Mouse (Mus musculus): ENCODE measurements around the gene Plekhg4. TPM values are rescaled to one million over a fixed set of nuclear protein-coding genes. Genes with fewer than 3 reads are reported as not detected.

Gene Plekhg4
- polyA plus RNA-seq, 1 experiment from 2014 or later, result 0.74 TPM

- H3K4me2 ChIP-seq (replicated peaks), result no peak overlapping the region
- H3K27ac ChIP-seq, result no peak overlapping the region
- no peaks in the 10 kb centered on the region for H3K36me3 ChIP-seq
- 90% methylated on average over 6 of the region's 6 CpGs for WGBS
- H3K27me3 ChIP-seq, result peaks cover 22% of the 10 kb centered on the region
- no peak overlapping the region for H3K4me3 ChIP-seq
- no peak overlapping the region for H3K9ac ChIP-seq
- H3K9me3 ChIP-seq, result no peaks in the 10 kb centered on the region
- no peak for ATAC-seq (ENCODE audit: insufficient number of reproducible peaks, insufficient read depth, low FRiP score, low TSS enrichment)
- peaks cover 6% of the 10 kb centered on the region; the same call in 1 of the 2 replicates for H3K4me1 ChIP-seq
Observed at GRCm38 (mm10) chr8:105409947-105410346, 36.9 kb downstream of the Plekhg4 start.

GRCm38 (mm10) chr8:105413391-105413790 lies 40.3 kb downstream of the Plekhg4 start, which contains the start of the genes Kctd19 and Lrrc36:
Gene Kctd19, minus strand, starts transcription at chr8:105413502.
Gene Lrrc36, plus strand, starts transcription at chr8:105413571.
- Histone ChIP-seq H3K27me3 (peaks cover 27% of the 10 kb centered on the region), H3K9ac (no peak within 1 kb of the TSS), H3K9me3 (no peaks in the 10 kb centered on the region), H3K4me3 (peak within 1 kb of the TSS; percentile 29), H3K27ac (no peak within 1 kb of the TSS), H3K4me1 (peaks cover 6% of the 10 kb centered on the region; the same call in 1 of the 2 replicates), H3K36me3 (no peaks in the 10 kb centered on the region), H3K4me2 (replicated peaks) (peak within 1 kb of the TSS; percentile 55)
- 0 out of 2 replicates have a peak, but pooled peaks have one; percentile 83 for ATAC-seq (ENCODE audit: insufficient number of reproducible peaks, insufficient read depth, low FRiP score, low TSS enrichment)
- WGBS, result 3% methylated on average over 34 of the region's 34 CpGs

- H3K27me3 ChIP-seq, result peaks cover 10% of the 10 kb centered on the region
- no peak overlapping the region for H3K9ac ChIP-seq
- no peak overlapping the region for H3K4me3 ChIP-seq
- 76% methylated on average over 2 of the region's 2 CpGs for WGBS
- H3K27ac ChIP-seq, result no peak overlapping the region
- no peak overlapping the region for H3K4me2 ChIP-seq (replicated peaks)
- H3K36me3 ChIP-seq, result no peaks in the 10 kb centered on the region
- ATAC-seq (ENCODE audit: insufficient number of reproducible peaks, insufficient read depth, low FRiP score, low TSS enrichment), result no peak
- no peaks in the 10 kb centered on the region for H3K4me1 ChIP-seq
- no peaks in the 10 kb centered on the region for H3K9me3 ChIP-seq
Observed at GRCm38 (mm10) chr8:105418992-105419391, 45.9 kb downstream of the Plekhg4 start.

- Histone ChIP-seq H3K27me3 (peaks cover 5% of the 10 kb centered on the region; the same call in 1 of the 2 replicates), H3K4me3 (no peak overlapping the region), H3K9ac (no peak overlapping the region), H3K27ac (no peak overlapping the region), H3K4me1 (no peaks in the 10 kb centered on the region), H3K9me3 (no peaks in the 10 kb centered on the region), H3K36me3 (no peaks in the 10 kb centered on the region), H3K4me2 (replicated peaks) (no peak overlapping the region)
- ATAC-seq (ENCODE audit: insufficient number of reproducible peaks, insufficient read depth, low FRiP score, low TSS enrichment), result no peak
- 89% methylated on average over 4 of the region's 4 CpGs for WGBS
Observed at GRCm38 (mm10) chr8:105419800-105420199, 46.7 kb downstream of the Plekhg4 start.

- Histone ChIP-seq H3K9ac (no peak overlapping the region), H3K9me3 (no peaks in the 10 kb centered on the region), H3K4me3 (no peak overlapping the region), H3K27ac (no peak overlapping the region), H3K27me3 (no peaks in the 10 kb centered on the region), H3K36me3 (no peaks in the 10 kb centered on the region), H3K4me1 (no peaks in the 10 kb centered on the region), H3K4me2 (replicated peaks) (no peak overlapping the region)
- ATAC-seq (ENCODE audit: insufficient number of reproducible peaks, insufficient read depth, low FRiP score, low TSS enrichment), result no peak
- WGBS, result 62% methylated on average over 1 of the region's 1 CpGs
Observed at GRCm38 (mm10) chr8:105422006-105422405, 48.9 kb downstream of the Plekhg4 start.

- Histone ChIP-seq H3K4me3 (no peak overlapping the region), H3K4me2 (replicated peaks) (no peak overlapping the region), H3K36me3 (no peaks in the 10 kb centered on the region), H3K27me3 (no peaks in the 10 kb centered on the region), H3K4me1 (no peaks in the 10 kb centered on the region), H3K9me3 (no peaks in the 10 kb centered on the region), H3K27ac (no peak overlapping the region), H3K9ac (no peak overlapping the region)
- whole genome bisulfite sequencing, result 82% methylated on average over 6 of the region's 6 CpGs
- ATAC-seq (ENCODE audit: insufficient number of reproducible peaks, insufficient read depth, low FRiP score, low TSS enrichment), result no peak
Observed at GRCm38 (mm10) chr8:105426878-105427277, 53.8 kb downstream of the Plekhg4 start.

- Histone ChIP-seq H3K4me3 (no peak overlapping the region), H3K27me3 (no peaks in the 10 kb centered on the region), H3K4me1 (peaks cover 6% of the 10 kb centered on the region; the same call in 1 of the 2 replicates), H3K9ac (no peak overlapping the region), H3K9me3 (no peaks in the 10 kb centered on the region), H3K27ac (no peak overlapping the region), H3K4me2 (replicated peaks) (no peak overlapping the region), H3K36me3 (no peaks in the 10 kb centered on the region)
- WGBS, result 49% methylated on average over 7 of the region's 7 CpGs
- no peak for ATAC-seq (ENCODE audit: insufficient number of reproducible peaks, insufficient read depth, low FRiP score, low TSS enrichment)
Observed at GRCm38 (mm10) chr8:105431743-105432515, 58.9 kb downstream of the Plekhg4 start.

Other genes with a start within 250 kb of the Plekhg4 start
- gene Ces4a, start 241.5 kb upstream of the Plekhg4 start, polyA plus RNA-seq (2016; fragmentation: Nextera tagmentation; extraction: Ambion mirVana), result not detected in 2 replicates
- gene Cbfb, start 202.6 kb upstream of the Plekhg4 start, polyA plus RNA-seq (2016; fragmentation: Nextera tagmentation; extraction: Ambion mirVana), result 120 and 124 TPM in 2 replicates
- gene D230025D16Rik, start 148.1 kb upstream of the Plekhg4 start, polyA plus RNA-seq (2016; fragmentation: Nextera tagmentation; extraction: Ambion mirVana), result 26.3 and 26.7 TPM in 2 replicates
- 7.1 and 9.1 TPM in 2 replicates for gene B3gnt9, start 118.1 kb upstream of the Plekhg4 start, polyA plus RNA-seq (2016; fragmentation: Nextera tagmentation; extraction: Ambion mirVana)
- 17.4 and 18.7 TPM in 2 replicates for gene Tradd, start 108.7 kb upstream of the Plekhg4 start, polyA plus RNA-seq (2016; fragmentation: Nextera tagmentation; extraction: Ambion mirVana)
- gene Fbxl8, start 108.6 kb upstream of the Plekhg4 start, polyA plus RNA-seq (2016; fragmentation: Nextera tagmentation; extraction: Ambion mirVana), result 1.2 and 1.4 TPM in 2 replicates
- 0.36 TPM in 1 of 2 replicates, not detected in the other for gene Hsf4, start 103.5 kb upstream of the Plekhg4 start, polyA plus RNA-seq (2016; fragmentation: Nextera tagmentation; extraction: Ambion mirVana)
- gene Nol3, start 97.1 kb upstream of the Plekhg4 start, polyA plus RNA-seq (2016; fragmentation: Nextera tagmentation; extraction: Ambion mirVana), result 2.1 and 2.4 TPM in 2 replicates
- 24.2 and 24.5 TPM in 2 replicates for gene 4931428F04Rik, start 83.4 kb upstream of the Plekhg4 start, polyA plus RNA-seq (2016; fragmentation: Nextera tagmentation; extraction: Ambion mirVana)
- gene Exoc3l, start 77.2 kb upstream of the Plekhg4 start, polyA plus RNA-seq (2016; fragmentation: Nextera tagmentation; extraction: Ambion mirVana), result 12.8 and 15.2 TPM in 2 replicates
- gene E2f4, start 75.6 kb upstream of the Plekhg4 start, polyA plus RNA-seq (2016; fragmentation: Nextera tagmentation; extraction: Ambion mirVana), result 81.1 and 82.3 TPM in 2 replicates
- 3.4 and 4.2 TPM in 2 replicates for gene Elmo3, start 67.7 kb upstream of the Plekhg4 start, polyA plus RNA-seq (2016; fragmentation: Nextera tagmentation; extraction: Ambion mirVana)
- gene Lrrc29, start 47.0 kb upstream of the Plekhg4 start, polyA plus RNA-seq (2016; fragmentation: Nextera tagmentation; extraction: Ambion mirVana), result 1.6 and 1.8 TPM in 2 replicates
- gene Tmem208, start 46.9 kb upstream of the Plekhg4 start, polyA plus RNA-seq (2016; fragmentation: Nextera tagmentation; extraction: Ambion mirVana), result 103 and 106 TPM in 2 replicates
- gene Fhod1, start 25.3 kb upstream of the Plekhg4 start, polyA plus RNA-seq (2016; fragmentation: Nextera tagmentation; extraction: Ambion mirVana), result 2.3 TPM in 2 replicates
- gene Slc9a5, start 24.4 kb upstream of the Plekhg4 start, polyA plus RNA-seq (2016; fragmentation: Nextera tagmentation; extraction: Ambion mirVana), result 5.9 and 7.4 TPM in 2 replicates
- not detected in 2 replicates for gene Kctd19, start 40.2 kb downstream of the Plekhg4 start, polyA plus RNA-seq (2016; fragmentation: Nextera tagmentation; extraction: Ambion mirVana)
- gene Lrrc36, start 40.3 kb downstream of the Plekhg4 start, polyA plus RNA-seq (2016; fragmentation: Nextera tagmentation; extraction: Ambion mirVana), result 0.18 and 0.31 TPM in 2 replicates
- 44.6 and 51.1 TPM in 2 replicates for gene Tppp3, start 98.3 kb downstream of the Plekhg4 start, polyA plus RNA-seq (2016; fragmentation: Nextera tagmentation; extraction: Ambion mirVana)
- gene Zdhhc1, start 123.6 kb downstream of the Plekhg4 start, polyA plus RNA-seq (2016; fragmentation: Nextera tagmentation; extraction: Ambion mirVana), result 38.3 and 41.8 TPM in 2 replicates
- 6.1 and 6.6 TPM in 2 replicates for gene Hsd11b2, start 145.5 kb downstream of the Plekhg4 start, polyA plus RNA-seq (2016; fragmentation: Nextera tagmentation; extraction: Ambion mirVana)
- 75.4 and 84.3 TPM in 2 replicates for gene Atp6v0d1, start 192.8 kb downstream of the Plekhg4 start, polyA plus RNA-seq (2016; fragmentation: Nextera tagmentation; extraction: Ambion mirVana)
- 14.6 and 15.3 TPM in 2 replicates for gene Ripor1, start 232.0 kb downstream of the Plekhg4 start, polyA plus RNA-seq (2016; fragmentation: Nextera tagmentation; extraction: Ambion mirVana)

Data from embryonic facial prominence, embryonic 12.5 days (tissue).